Mouse (Mus musculus): ENCODE results near the gene Ctsm.
"Not testable (repeated sequence)": the region's sequence is repeated elsewhere in the genome, so short reads cannot be mapped to it uniquely, and the experiment has no call there.

Gene Ctsm

GRCm38 (mm10) chr13:61541631-61542030, at the start of gene Ctsm:
Ctsm (minus strand) TSS chr13:61541839.
- no peak for DNase-seq (ENCODE audit: low spot score in 2 of 2)

- no peak for DNase-seq (ENCODE audit: low spot score in 2 of 2)
Observed at GRCm38 (mm10) chr13:61570027-61570426, 28.4 kb upstream of the Ctsm start, which contains the start of gene Cts3. Cts3 (minus strand) TSS chr13:61570127.

GRCm38 (mm10) chr13:61568074-61568473, 26.4 kb upstream of the Ctsm start, which contains the start of gene Gm49352:
Gm49352 (minus strand) TSS chr13:61568174.
- not testable (repeated sequence) for DNase-seq (ENCODE audit: low spot score in 2 of 2)
